Mouse (Mus musculus): ENCODE results near the gene 9930021J03Rik. TPM values are rescaled to one million over a fixed set of nuclear protein-coding genes. Genes with fewer than 3 reads are reported as not detected.

The 9930021J03Rik gene
- polyA plus RNA-seq (2015; fragmentation: Nextera tagmentation; extraction: Ambion mirVana): 7.1 and 7.7 TPM in 2 replicates

GRCm38 (mm10) chr19:29805917-29806785 is at the start of gene 9930021J03Rik:
TSS of gene 9930021J03Rik (minus strand) at chr19:29805989.
- Histone ChIP-seq H3K27me3 (replicated peaks; ENCODE audit: control insufficient read depth, insufficient read depth, low read length) (no peaks in the 10 kb centered on the region), H3K4me2 (ENCODE audit: low read length) (peak within 1 kb of the TSS; percentile 97), H3K9ac (replicated peaks; ENCODE audit: low read depth, low read length) (peak within 1 kb of the TSS; percentile 88), H3K4me1 (replicated peaks; ENCODE audit: control insufficient read depth, insufficient read depth, low read length) (peaks cover 39% of the 10 kb centered on the region), H3K36me3 (ENCODE audit: control insufficient read depth, insufficient read depth) (peaks cover 18% of the 10 kb centered on the region), H3K27ac (ENCODE audit: low read length) (peak within 1 kb of the TSS; percentile 97), H3K4me3 (replicated peaks; ENCODE audit: low read length) (peak within 1 kb of the TSS; percentile 72), H3K9me3 (ENCODE audit: control insufficient read depth, low read length) (no peaks in the 10 kb centered on the region)
- peak; percentile 92 for ATAC-seq
- WGBS: under 1% methylated on average over 63 of the region's 95 CpGs

GRCm38 (mm10) chr19:29853711-29854110 is 47.9 kb upstream of the 9930021J03Rik start:
- Histone ChIP-seq H3K27me3 (replicated peaks; ENCODE audit: control insufficient read depth, insufficient read depth, low read length) (no peaks in the 10 kb centered on the region), H3K9ac (replicated peaks; ENCODE audit: low read depth, low read length) (no peak overlapping the region), H3K9me3 (ENCODE audit: control insufficient read depth, low read length) (no peaks in the 10 kb centered on the region), H3K4me2 (ENCODE audit: low read length) (no peak overlapping the region), H3K4me1 (replicated peaks; ENCODE audit: control insufficient read depth, insufficient read depth, low read length) (no peaks in the 10 kb centered on the region), H3K4me3 (replicated peaks; ENCODE audit: low read length) (no peak overlapping the region), H3K36me3 (ENCODE audit: control insufficient read depth, insufficient read depth) (no peaks in the 10 kb centered on the region), H3K27ac (ENCODE audit: low read length) (no peak overlapping the region)
- ATAC-seq: no peak
- WGBS: 92% methylated on average over 5 of the region's 5 CpGs

DNA sequence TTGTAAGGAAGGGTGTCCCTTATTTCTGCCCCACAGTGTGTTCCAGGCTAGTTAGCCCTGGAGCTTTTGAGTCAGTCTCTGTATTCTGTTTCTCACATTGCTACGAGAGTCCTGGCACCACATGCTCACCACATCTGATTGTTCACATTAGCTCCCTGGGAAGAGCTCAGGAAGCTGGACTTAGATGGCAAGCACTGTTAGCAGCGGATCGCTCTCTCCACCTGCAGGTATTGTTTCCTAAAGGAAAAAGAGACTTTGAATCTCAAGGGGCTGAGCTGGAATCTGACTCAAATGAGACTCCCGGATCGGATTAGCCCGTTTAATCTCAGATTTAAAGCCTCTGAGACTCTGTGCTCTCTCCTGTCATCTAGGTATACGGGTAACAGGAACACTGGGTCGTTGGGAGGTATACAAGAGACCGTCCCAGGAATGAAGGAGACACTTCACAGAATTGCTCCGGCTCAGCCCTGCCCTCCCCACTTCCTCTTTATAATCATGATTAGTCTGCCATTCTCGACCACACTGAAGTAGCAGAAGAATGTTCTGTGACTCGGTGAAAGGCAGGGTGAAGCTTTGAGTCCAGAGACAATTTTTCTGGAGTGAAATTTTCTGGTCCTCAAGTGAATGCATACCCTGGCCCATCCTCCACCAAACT is 45.4 kb upstream of the 9930021J03Rik start:
- H3K4me3 ChIP-seq (replicated peaks; ENCODE audit: low read length): no peak overlapping the region
- H3K27ac ChIP-seq (ENCODE audit: low read length): no peak overlapping the region
- H3K4me2 ChIP-seq (ENCODE audit: low read length): no peak overlapping the region
- H3K27me3 ChIP-seq (replicated peaks; ENCODE audit: control insufficient read depth, insufficient read depth, low read length): no peaks in the 10 kb centered on the region
- no peaks in the 10 kb centered on the region for H3K9me3 ChIP-seq (ENCODE audit: control insufficient read depth, low read length)
- no peak overlapping the region for H3K9ac ChIP-seq (replicated peaks; ENCODE audit: low read depth, low read length)
- 24% methylated on average over 12 of the region's 12 CpGs for WGBS
- ATAC-seq: no peak
- no peaks in the 10 kb centered on the region for H3K36me3 ChIP-seq (ENCODE audit: control insufficient read depth, insufficient read depth)
- no peaks in the 10 kb centered on the region for H3K4me1 ChIP-seq (replicated peaks; ENCODE audit: control insufficient read depth, insufficient read depth, low read length)

GRCm38 (mm10) chr19:29849924-29850551 is 44.2 kb upstream of the 9930021J03Rik start:
- Histone ChIP-seq H3K27ac (ENCODE audit: low read length) (no peak overlapping the region), H3K9ac (replicated peaks; ENCODE audit: low read depth, low read length) (no peak overlapping the region), H3K4me3 (replicated peaks; ENCODE audit: low read length) (no peak overlapping the region), H3K4me1 (replicated peaks; ENCODE audit: control insufficient read depth, insufficient read depth, low read length) (no peaks in the 10 kb centered on the region), H3K9me3 (ENCODE audit: control insufficient read depth, low read length) (no peaks in the 10 kb centered on the region), H3K36me3 (ENCODE audit: control insufficient read depth, insufficient read depth) (no peaks in the 10 kb centered on the region), H3K4me2 (ENCODE audit: low read length) (no peak overlapping the region), H3K27me3 (replicated peaks; ENCODE audit: control insufficient read depth, insufficient read depth, low read length) (peaks cover 3% of the 10 kb centered on the region; the same call in 1 of the 2 replicates)
- 82% methylated on average over 11 of the region's 11 CpGs for WGBS
- ATAC-seq: no peak

GRCm38 (mm10) chr19:29844036-29844661 is 38.4 kb upstream of the 9930021J03Rik start:
- Histone ChIP-seq H3K4me1 (replicated peaks; ENCODE audit: control insufficient read depth, insufficient read depth, low read length) (peaks cover 18% of the 10 kb centered on the region), H3K27me3 (replicated peaks; ENCODE audit: control insufficient read depth, insufficient read depth, low read length) (peaks cover 3% of the 10 kb centered on the region; the same call in 1 of the 2 replicates), H3K4me2 (ENCODE audit: low read length) (peak overlapping the region; percentile 31), H3K9ac (replicated peaks; ENCODE audit: low read depth, low read length) (no peak overlapping the region), H3K36me3 (ENCODE audit: control insufficient read depth, insufficient read depth) (no peaks in the 10 kb centered on the region), H3K4me3 (replicated peaks; ENCODE audit: low read length) (no peak overlapping the region), H3K9me3 (ENCODE audit: control insufficient read depth, low read length) (no peaks in the 10 kb centered on the region), H3K27ac (ENCODE audit: low read length) (no peak overlapping the region)
- ATAC-seq: peak; percentile 93
- 7% methylated on average over 12 of the region's 12 CpGs for WGBS

- ATAC-seq: peak; percentile 41
- no peak overlapping the region for H3K9ac ChIP-seq (replicated peaks; ENCODE audit: low read depth, low read length)
- peaks cover 18% of the 10 kb centered on the region for H3K4me1 ChIP-seq (replicated peaks; ENCODE audit: control insufficient read depth, insufficient read depth, low read length)
- H3K27me3 ChIP-seq (replicated peaks; ENCODE audit: control insufficient read depth, insufficient read depth, low read length): peaks cover 3% of the 10 kb centered on the region; the same call in 1 of the 2 replicates
- 4% methylated on average over 5 of the region's 5 CpGs for WGBS
- no peak overlapping the region for H3K4me3 ChIP-seq (replicated peaks; ENCODE audit: low read length)
- peak overlapping the region; percentile 31 for H3K4me2 ChIP-seq (ENCODE audit: low read length)
- no peaks in the 10 kb centered on the region for H3K9me3 ChIP-seq (ENCODE audit: control insufficient read depth, low read length)
- no peak overlapping the region for H3K27ac ChIP-seq (ENCODE audit: low read length)
- H3K36me3 ChIP-seq (ENCODE audit: control insufficient read depth, insufficient read depth): no peaks in the 10 kb centered on the region
Measured at GRCm38 (mm10) chr19:29843641-29844035, 37.8 kb upstream of the 9930021J03Rik start.

- Histone ChIP-seq H3K36me3 (ENCODE audit: control insufficient read depth, insufficient read depth) (no peaks in the 10 kb centered on the region), H3K27me3 (replicated peaks; ENCODE audit: control insufficient read depth, insufficient read depth, low read length) (peaks cover 3% of the 10 kb centered on the region; the same call in 1 of the 2 replicates), H3K4me1 (replicated peaks; ENCODE audit: control insufficient read depth, insufficient read depth, low read length) (peaks cover 18% of the 10 kb centered on the region), H3K9ac (replicated peaks; ENCODE audit: low read depth, low read length) (no peak overlapping the region), H3K4me3 (replicated peaks; ENCODE audit: low read length) (no peak overlapping the region), H3K27ac (ENCODE audit: low read length) (no peak overlapping the region), H3K9me3 (ENCODE audit: control insufficient read depth, low read length) (no peaks in the 10 kb centered on the region), H3K4me2 (ENCODE audit: low read length) (no peak overlapping the region)
- WGBS: 54% methylated on average over 8 of the region's 8 CpGs
- no peak for ATAC-seq
Measured at GRCm38 (mm10) chr19:29842973-29843372, 37.2 kb upstream of the 9930021J03Rik start.

GRCm38 (mm10) chr19:29840642-29841041 is 34.9 kb upstream of the 9930021J03Rik start:
- Histone ChIP-seq H3K27me3 (replicated peaks; ENCODE audit: control insufficient read depth, insufficient read depth, low read length) (no peaks in the 10 kb centered on the region; the same call in 1 of the 2 replicates), H3K4me3 (replicated peaks; ENCODE audit: low read length) (no peak overlapping the region), H3K9ac (replicated peaks; ENCODE audit: low read depth, low read length) (no peak overlapping the region), H3K9me3 (ENCODE audit: control insufficient read depth, low read length) (no peaks in the 10 kb centered on the region), H3K4me2 (ENCODE audit: low read length) (no peak overlapping the region), H3K36me3 (ENCODE audit: control insufficient read depth, insufficient read depth) (no peaks in the 10 kb centered on the region), H3K4me1 (replicated peaks; ENCODE audit: control insufficient read depth, insufficient read depth, low read length) (peaks cover 18% of the 10 kb centered on the region), H3K27ac (ENCODE audit: low read length) (no peak overlapping the region)
- ATAC-seq: no peak
- 75% methylated on average over 4 of the region's 4 CpGs for WGBS
